Mouse (Mus musculus) MEL (cell line): ENCODE measurements at regions not wholly inside any gene's neighbourhood (a gene's known extent, or its start where the extent isn't known, plus 50 kb on each side); places are given as distances from the start of the nearest gene placed in this dataset.
A peak's percentile ranks its signal among the peaks of the same experiment; 100 is the strongest.

ENCODE experiments used
- DNase-seq: peaks from one replicate; pipeline ENCODE4 v3.0.0; 2011; ENCODE audit warnings: low read depth, low spot score
- H3K27ac ChIP-seq: 2 replicates; pipeline ENCODE4 v1.5.1; 2012; ENCODE audit warnings: low read depth, mild to moderate bottlenecking, control low read depth, low read length, moderate library complexity; ENCODE audit not compliant: control insufficient read depth
- H3K27me3 ChIP-seq, 2 experiments: fragments of 150-350 bp in 1 of 2; sonication (generic) in 1 of 2; 2 replicates each; pipeline ENCODE4 v1.6.1; 2012; ENCODE audit warnings: low read length in 2 of 2, mild to moderate bottlenecking in 2 of 2, improper control_type of control experiment in 1 of 2, moderate library complexity in 1 of 2; ENCODE audit not compliant: insufficient read depth in 2 of 2, control insufficient read depth in 1 of 2
- H3K36me3 ChIP-seq, 2 experiments: 2 replicates each; pipeline ENCODE4 v1.6.1; 2012 to 2014; ENCODE audit warnings: low read length in 2 of 2, improper control_type of control experiment in 1 of 2, inconsistent platforms in 1 of 2, mild to moderate bottlenecking in 1 of 2; ENCODE audit not compliant: insufficient read depth in 2 of 2, control insufficient read depth in 1 of 2
- H3K4me1 ChIP-seq, 2 experiments: fragments of 150-350 bp in 1 of 2; sonication (generic) in 1 of 2; 2 replicates each; pipeline ENCODE4 v1.6.1; 2012; ENCODE audit warnings: low read length in 2 of 2, improper control_type of control experiment in 1 of 2, mild to moderate bottlenecking in 1 of 2; ENCODE audit not compliant: insufficient read depth in 2 of 2, control insufficient read depth in 1 of 2
- H3K4me3 ChIP-seq, 2 experiments: fragments of 150-350 bp in 1 of 2; sonication (generic) in 1 of 2; 2 replicates each; pipeline ENCODE4 v1.5.1; 2012; ENCODE audit warnings: low read depth in 2 of 2, low read length in 2 of 2, mild to moderate bottlenecking in 2 of 2, moderate library complexity in 2 of 2, control low read depth in 1 of 2, improper control_type of control experiment in 1 of 2; ENCODE audit not compliant: control insufficient read depth in 1 of 2, insufficient read depth in 1 of 2
- H3K79me2 ChIP-seq: 2 replicates; pipeline ENCODE4 v1.6.1; 2012; ENCODE audit warnings: mild to moderate bottlenecking, low read length, moderate library complexity; ENCODE audit not compliant: control insufficient read depth, poor library complexity, insufficient read depth
- H3K9ac ChIP-seq: 2 replicates; pipeline ENCODE4 v1.6.1; 2012; ENCODE audit warnings: low read depth, mild to moderate bottlenecking, control low read depth, low read length, moderate library complexity; ENCODE audit not compliant: control insufficient read depth, poor library complexity, severe bottlenecking
- H3K9me3 ChIP-seq: fragments of 150-350 bp; sonication (generic); replicated peaks from 2 replicates; pipeline ENCODE4 v1.6.1; 2012; ENCODE audit warnings: mild to moderate bottlenecking, low read length, improper control_type of control experiment, moderate library complexity; ENCODE audit not compliant: insufficient read depth
- CTCF ChIP-seq, 3 experiments: IDR thresholded peaks in 2 of 3; conservative IDR thresholded peaks in 1 of 3; 2 replicates each; pipeline ENCODE4 v1.5.1; 2011 to 2012; ENCODE audit warnings: low read length in 3 of 3, low read depth in 2 of 3, mild to moderate bottlenecking in 2 of 3, improper control_type of control experiment in 1 of 3, inconsistent platforms in 1 of 3, mixed read lengths in 1 of 3, moderate library complexity in 1 of 3; ENCODE audit not compliant: control insufficient read depth in 1 of 3, insufficient read depth in 1 of 3, poor library complexity in 1 of 3, severe bottlenecking in 1 of 3
- EP300 ChIP-seq, 2 experiments: IDR thresholded peaks; 2 replicates each; pipeline ENCODE4 v1.6.1; 2011; ENCODE audit warnings: improper control_type of control experiment in 2 of 2, low read length in 2 of 2, low read depth in 1 of 2, mild to moderate bottlenecking in 1 of 2
- GABPA ChIP-seq: IDR thresholded peaks from 2 replicates; pipeline ENCODE4 v1.6.1; 2012; ENCODE audit warnings: low read depth, mild to moderate bottlenecking, inconsistent platforms, low read length, improper control_type of control experiment, moderate library complexity
- HCFC1 ChIP-seq: IDR thresholded peaks from 2 replicates; pipeline ENCODE4 v1.6.1; 2012; ENCODE audit warnings: low read depth, mild to moderate bottlenecking, inconsistent platforms, low read length, improper control_type of control experiment, moderate library complexity
- KAT2A ChIP-seq: conservative IDR thresholded peaks from 2 replicates; pipeline ENCODE4 v1.6.1; 2012; ENCODE audit warnings: low read depth, low read length, improper control_type of control experiment, inconsistent platforms
- MAZ ChIP-seq: IDR thresholded peaks from 2 replicates; pipeline ENCODE4 v1.6.1; 2012; ENCODE audit warnings: low read depth, mild to moderate bottlenecking, inconsistent platforms, low read length, improper control_type of control experiment
- MXI1 ChIP-seq: IDR thresholded peaks from 2 replicates; pipeline ENCODE4 v1.6.1; 2011; ENCODE audit warnings: mild to moderate bottlenecking, low read depth, low read length, improper control_type of control experiment
- MYB ChIP-seq: IDR thresholded peaks from 2 replicates; pipeline ENCODE4 v1.6.1; 2011; ENCODE audit warnings: mild to moderate bottlenecking, low read depth, low read length, improper control_type of control experiment
- MYC ChIP-seq: IDR thresholded peaks from 2 replicates; pipeline ENCODE4 v1.6.1; 2011; ENCODE audit warnings: low read depth, mild to moderate bottlenecking, low read length, improper control_type of control experiment, moderate library complexity
- POLR2AphosphoS2 ChIP-seq: IDR thresholded peaks from 2 replicates; pipeline ENCODE4 v1.6.1; 2011; ENCODE audit warnings: low read length, improper control_type of control experiment
- RAD21 ChIP-seq: IDR thresholded peaks from 2 replicates; pipeline ENCODE4 v1.6.1; 2011; ENCODE audit warnings: mild to moderate bottlenecking, low read depth, low read length, improper control_type of control experiment
- SMC3 ChIP-seq: IDR thresholded peaks from 2 replicates; pipeline ENCODE4 v1.6.1; 2011; ENCODE audit warnings: low read depth, low read length, improper control_type of control experiment
- TCF12 ChIP-seq: IDR thresholded peaks from 2 replicates; pipeline ENCODE4 v1.6.1; 2014; ENCODE audit warnings: low read depth, mild to moderate bottlenecking, inconsistent platforms, low read length, improper control_type of control experiment, moderate library complexity
- UBTF ChIP-seq: IDR thresholded peaks from 2 replicates; pipeline ENCODE4 v1.6.1; 2012; ENCODE audit warnings: low read depth, mild to moderate bottlenecking, inconsistent platforms, low read length, improper control_type of control experiment, moderate library complexity, borderline replicate concordance; ENCODE audit not compliant: insufficient read depth
- USF1 ChIP-seq: IDR thresholded peaks from 2 replicates; pipeline ENCODE4 v1.6.1; 2014; ENCODE audit warnings: low read depth, mild to moderate bottlenecking, inconsistent platforms, low read length, improper control_type of control experiment, moderate library complexity
- USF2 ChIP-seq, 2 experiments: IDR thresholded peaks; 2 replicates each; pipeline ENCODE4 v1.6.1; 2011 to 2012; ENCODE audit warnings: improper control_type of control experiment in 2 of 2, low read length in 2 of 2, borderline replicate concordance in 1 of 2, inconsistent platforms in 1 of 2, low read depth in 1 of 2, mild to moderate bottlenecking in 1 of 2; ENCODE audit not compliant: insufficient read depth in 1 of 2
- ZC3H11A ChIP-seq: IDR thresholded peaks from 2 replicates; pipeline ENCODE4 v1.6.1; 2012; ENCODE audit warnings: low read depth, mild to moderate bottlenecking, inconsistent platforms, low read length, improper control_type of control experiment
- ZKSCAN1 ChIP-seq: IDR thresholded peaks from 2 replicates; pipeline ENCODE4 v1.6.1; 2012; ENCODE audit warnings: low read depth, mild to moderate bottlenecking, inconsistent platforms, low read length, improper control_type of control experiment, moderate library complexity
- ZMIZ1 ChIP-seq: IDR thresholded peaks from 2 replicates; pipeline ENCODE4 v1.6.1; 2012; ENCODE audit warnings: low read depth, mild to moderate bottlenecking, inconsistent platforms, low read length, improper control_type of control experiment, moderate library complexity
- ZNF384 ChIP-seq: IDR thresholded peaks from 2 replicates; pipeline ENCODE4 v1.6.1; 2012; ENCODE audit warnings: low read depth, mild to moderate bottlenecking, inconsistent platforms, low read length, improper control_type of control experiment

- no peaks in the 10 kb centered on the region for H3K79me2 ChIP-seq
- no peak for DNase-seq
- no peak overlapping the region for H3K27ac ChIP-seq
- no peaks in the 10 kb centered on the region for H3K4me1 ChIP-seq
- no peak overlapping the region for H3K9ac ChIP-seq
- TF ChIP-seq EP300 (IDR thresholded peaks at IDR 0.05; ENCODE audit: low read depth in 1 of 2, low read length in 2 of 2) (no peak), HCFC1 (no peak), GABPA (no peak), TCF12 (no peak), MYB (no peak), ZKSCAN1 (no peak), ZC3H11A (no peak), UBTF (no peak), KAT2A (no peak), ZMIZ1 (no peak), SMC3 (no peak), MXI1 (no peak), USF1 (no peak)
- no peak overlapping the region for H3K4me3 ChIP-seq
- no peaks in the 10 kb centered on the region for H3K9me3 ChIP-seq
- no peaks in the 10 kb centered on the region for H3K36me3 ChIP-seq
- no peaks in the 10 kb centered on the region for H3K27me3 ChIP-seq
These were observed 169.2 kb upstream of the Tbca start for GRCm38 (mm10) chr13:94619511-94619910.

- H3K79me2 ChIP-seq = no peaks in the 10 kb centered on the region
- H3K27ac ChIP-seq = no peak overlapping the region
- no peak overlapping the region for H3K4me3 ChIP-seq
- peak; percentile 27 for DNase-seq
- H3K27me3 ChIP-seq = no peaks in the 10 kb centered on the region
- H3K9ac ChIP-seq = no peak overlapping the region
- TF ChIP-seq RAD21 (no peak), MAZ (no peak)
- no peaks in the 10 kb centered on the region for H3K36me3 ChIP-seq
- no peaks in the 10 kb centered on the region for H3K4me1 ChIP-seq
- H3K9me3 ChIP-seq = no peaks in the 10 kb centered on the region
These were observed 158.7 kb upstream of the Tbca start for GRCm38 (mm10) chr13:94630055-94630454.

- Histone ChIP-seq H3K4me1 (no peaks in the 10 kb centered on the region), H3K36me3 (no peaks in the 10 kb centered on the region), H3K79me2 (no peaks in the 10 kb centered on the region), H3K27ac (no peak overlapping the region), H3K27me3 (peaks cover 0 to 2% of the 10 kb centered on the region in 2 experiments; a peak in 1 of 4 replicates), H3K9me3 (no peaks in the 10 kb centered on the region), H3K4me3 (no peak overlapping the region), H3K9ac (no peak overlapping the region)
- no peak for TF ChIP-seq ZNF384
- TF ChIP-seq POLR2AphosphoS2 = no peak
- no peak for TF ChIP-seq CTCF (IDR thresholded peaks at IDR 0.05 in 2 of 3, conservative IDR thresholded peaks at IDR 0.05 in 1 of 3; ENCODE audit: control insufficient read depth in 1 of 3, insufficient read depth in 1 of 3, low read depth in 2 of 3, low read length in 3 of 3, poor library complexity in 1 of 3, severe bottlenecking in 1 of 3)
- no peak for TF ChIP-seq USF2 (IDR thresholded peaks at IDR 0.05; ENCODE audit: borderline replicate concordance in 1 of 2, insufficient read depth in 1 of 2, low read depth in 1 of 2, low read length in 2 of 2)
- no peak for TF ChIP-seq MYC
- no peak for DNase-seq
These were observed 158.0 kb upstream of the Tbca start for GRCm38 (mm10) chr13:94630685-94631084.
